Mouse (Mus musculus) liver, embryonic 16.5 days (tissue): ENCODE measurements around the gene Tppp3. TPM values are rescaled to one million over a fixed set of nuclear protein-coding genes. Genes with fewer than 3 reads are reported as not detected.

Experiments used
- ATAC-seq: fragments of 200-750 bp; cut with Nextera tagmentation; 2 replicates; pipeline ENCODE4 v1.8.0; 2017; ENCODE audit warnings: low read depth, mild to moderate bottlenecking, moderate number of reproducible peaks, moderate library complexity
- H3K27ac ChIP-seq: fragments of 300-500 bp; sonication (generic); 2 replicates; pipeline ENCODE4 v1.5.1; 2014; ENCODE audit warnings: mild to moderate bottlenecking, low read length
- H3K27me3 ChIP-seq: fragments of 300-500 bp; sonication (generic); 2 replicates; pipeline ENCODE4 v1.6.1; 2014; ENCODE audit warnings: low read depth, low read length, mixed read lengths; ENCODE audit not compliant: control insufficient read depth, insufficient read depth
- H3K36me3 ChIP-seq: fragments of 300-500 bp; sonication (generic); 2 replicates; pipeline ENCODE4 v1.6.1; 2014; ENCODE audit warnings: mild to moderate bottlenecking; ENCODE audit not compliant: control insufficient read depth, insufficient read depth
- H3K4me1 ChIP-seq: fragments of 300-500 bp; sonication (generic); 2 replicates; pipeline ENCODE4 v1.6.1; 2014; ENCODE audit warnings: low read depth, low read length, mixed read lengths; ENCODE audit not compliant: control insufficient read depth
- H3K4me2 ChIP-seq: fragments of 300-500 bp; sonication (generic); 2 replicates; pipeline ENCODE4 v1.6.1; 2014; ENCODE audit warnings: low read depth, low read length, mixed read lengths
- H3K4me3 ChIP-seq: fragments of 300-500 bp; sonication (generic); 2 replicates; pipeline ENCODE4 v1.5.1; 2014; ENCODE audit warnings: low read depth, mild to moderate bottlenecking, low read length
- H3K9ac ChIP-seq: fragments of 300-500 bp; sonication (generic); 2 replicates; pipeline ENCODE4 v1.6.1; 2014; ENCODE audit warnings: low read depth, low read length
- H3K9me3 ChIP-seq: fragments of 300-500 bp; sonication (generic); replicated peaks from 2 replicates; pipeline ENCODE4 v1.6.1; 2016; ENCODE audit warnings: low read length; ENCODE audit not compliant: control insufficient read depth
- WGBS: fragments of 180-500 bp; shearing (Covaris S2); extraction: QIAGEN DNeasy Blood & Tissue Kit; methylation state at CpG from one replicate; pipeline ENCODE4 v1.1.7; 2014; ENCODE audit not compliant: insufficient replicate concordance; 5-methylcytosine and 5-hydroxymethylcytosine counted together
- polyA plus RNA-seq: library from polyadenylated mRNA; unstranded; fragments of >200 nt; fragmentation: Nextera tagmentation; extraction: Ambion mirVana; gene quantifications from 2 replicates; pipeline ENCODE4 v1.2.1, GENCODE M21; 2015

The Tppp3 gene
- polyA plus RNA-seq, 1 experiment from 2014 or later, result 5.9 TPM

- no peak for ATAC-seq
- Histone ChIP-seq H3K27ac (no peak overlapping the region), H3K4me3 (no peak overlapping the region), H3K36me3 (no peaks in the 10 kb centered on the region), H3K4me2 (no peak overlapping the region), H3K27me3 (peaks cover 12% of the 10 kb centered on the region), H3K4me1 (peaks cover 23% of the 10 kb centered on the region), H3K9ac (no peak overlapping the region), H3K9me3 (no peaks in the 10 kb centered on the region)
- WGBS, result 69% methylated on average over 6 of the region's 6 CpGs
Observed at GRCm38 (mm10) chr8:105466246-105466645, 5.1 kb downstream of the Tppp3 start.

DNA sequence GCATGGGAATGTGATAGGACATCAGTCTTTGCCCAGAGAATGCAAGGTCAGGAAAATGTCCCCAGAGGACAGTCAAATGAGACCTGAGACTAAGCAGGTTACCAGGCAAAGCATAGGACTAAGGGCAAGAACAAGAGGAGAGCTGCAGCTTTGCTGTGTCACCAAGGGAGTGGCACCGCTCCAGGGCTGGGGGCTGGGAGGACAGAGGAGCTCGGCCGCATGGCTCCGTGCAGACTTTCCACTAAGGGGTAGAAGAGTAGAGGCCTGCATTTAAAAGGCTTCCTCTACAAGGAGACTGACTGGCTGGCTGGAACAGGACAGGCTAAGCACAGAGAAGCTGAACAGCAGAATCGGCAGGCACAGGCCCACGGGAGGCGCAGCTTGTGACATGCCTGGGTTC, 6.7 kb downstream of the Tppp3 start:
- Histone ChIP-seq H3K9me3 (no peaks in the 10 kb centered on the region), H3K27me3 (no peaks in the 10 kb centered on the region; the same call in 1 of the 2 replicates), H3K4me2 (no peak overlapping the region), H3K4me3 (no peak overlapping the region), H3K4me1 (peaks cover 6% of the 10 kb centered on the region), H3K9ac (no peak overlapping the region), H3K36me3 (no peaks in the 10 kb centered on the region), H3K27ac (no peak overlapping the region)
- 66% methylated on average over 7 of the region's 7 CpGs for WGBS
- no peak for ATAC-seq

DNA sequence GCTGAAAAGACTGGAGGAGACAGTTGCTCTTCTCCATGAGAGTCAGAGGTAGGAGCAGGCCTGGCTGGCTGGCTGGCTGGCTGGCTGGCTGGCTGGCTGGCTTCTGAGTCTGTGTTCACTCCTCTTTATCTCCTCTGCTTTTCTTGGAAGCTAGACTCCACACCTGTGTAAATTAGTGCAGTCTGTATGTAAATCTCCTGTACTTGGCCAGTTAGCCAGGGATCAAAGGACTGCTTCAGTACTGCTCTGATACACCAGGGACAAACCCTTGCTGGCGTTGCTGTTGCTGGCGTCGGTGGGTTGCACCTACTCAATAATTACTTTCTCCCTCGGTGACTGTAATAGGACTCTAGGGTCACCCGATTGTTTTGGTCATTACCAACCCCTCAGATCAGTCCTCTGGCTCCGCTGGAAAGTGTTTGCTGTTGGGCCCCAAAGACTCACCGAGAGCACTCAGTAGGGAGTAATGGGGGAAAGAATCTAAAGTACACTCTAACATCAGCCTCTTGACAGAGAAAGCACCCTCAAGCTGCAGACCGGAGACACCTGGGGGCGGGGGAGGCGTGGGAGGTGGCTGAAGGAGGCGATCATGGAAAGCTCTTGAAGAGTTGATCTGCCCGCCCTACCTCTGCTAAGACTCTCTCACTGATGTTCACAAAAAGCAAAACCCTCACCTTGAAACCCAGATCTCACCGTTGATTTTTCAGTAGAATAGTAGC, 10.1 kb downstream of the Tppp3 start:
- H3K4me1 ChIP-seq, result no peaks in the 10 kb centered on the region

GRCm38 (mm10) chr8:105455218-105455617, 16.1 kb downstream of the Tppp3 start:
- no peaks in the 10 kb centered on the region for H3K36me3 ChIP-seq
- peak overlapping the region; percentile 28 for H3K4me2 ChIP-seq
- peak overlapping the region; percentile 6; the same call in 1 of the 2 replicates for H3K9ac ChIP-seq
- no peak for ATAC-seq
- no peak overlapping the region for H3K4me3 ChIP-seq
- no peaks in the 10 kb centered on the region; the same call in 1 of the 2 replicates for H3K27me3 ChIP-seq
- H3K27ac ChIP-seq, result no peak overlapping the region
- no peaks in the 10 kb centered on the region for H3K9me3 ChIP-seq
- H3K4me1 ChIP-seq, result peaks cover 7% of the 10 kb centered on the region
- 9% methylated on average over 10 of the region's 10 CpGs for WGBS

More for the DNA sequence above, 10.1 kb downstream of the Tppp3 start:
- Histone ChIP-seq H3K4me2 (no peak overlapping the region), H3K36me3 (no peaks in the 10 kb centered on the region), H3K27me3 (no peaks in the 10 kb centered on the region; the same call in none of the 2 replicates), H3K9ac (no peak overlapping the region), H3K27ac (no peak overlapping the region), H3K4me3 (no peak overlapping the region), H3K9me3 (no peaks in the 10 kb centered on the region)
- 59% methylated on average over 13 of the region's 13 CpGs for WGBS
- no peak for ATAC-seq

DNA sequence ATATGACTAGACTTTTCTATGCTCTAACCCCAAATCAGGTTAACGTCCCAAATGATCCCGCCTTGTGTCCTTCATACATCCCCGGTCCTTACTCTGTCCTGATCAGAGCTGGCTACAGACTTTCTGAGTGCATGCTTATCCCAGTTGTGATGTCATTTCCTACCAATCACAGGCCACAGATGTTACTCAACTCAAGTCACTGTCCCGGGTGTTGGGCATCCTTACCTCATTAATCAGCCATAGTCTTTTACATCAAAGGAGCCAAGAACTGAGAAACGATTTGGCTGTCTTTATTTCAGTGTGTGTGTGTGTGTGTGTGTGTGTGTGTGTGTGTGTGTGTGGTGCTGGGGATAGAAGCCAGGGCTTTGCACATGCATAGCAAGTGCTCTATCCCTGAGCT, 17.2 kb downstream of the Tppp3 start:
- Histone ChIP-seq H3K36me3 (no peaks in the 10 kb centered on the region), H3K4me1 (peaks cover 16% of the 10 kb centered on the region), H3K4me3 (no peak overlapping the region), H3K27me3 (no peaks in the 10 kb centered on the region; the same call in 1 of the 2 replicates), H3K9me3 (no peaks in the 10 kb centered on the region), H3K9ac (no peak overlapping the region), H3K27ac (no peak overlapping the region), H3K4me2 (no peak overlapping the region)
- ATAC-seq, result no peak
- WGBS, result 49% methylated on average over 5 of the region's 5 CpGs

DNA sequence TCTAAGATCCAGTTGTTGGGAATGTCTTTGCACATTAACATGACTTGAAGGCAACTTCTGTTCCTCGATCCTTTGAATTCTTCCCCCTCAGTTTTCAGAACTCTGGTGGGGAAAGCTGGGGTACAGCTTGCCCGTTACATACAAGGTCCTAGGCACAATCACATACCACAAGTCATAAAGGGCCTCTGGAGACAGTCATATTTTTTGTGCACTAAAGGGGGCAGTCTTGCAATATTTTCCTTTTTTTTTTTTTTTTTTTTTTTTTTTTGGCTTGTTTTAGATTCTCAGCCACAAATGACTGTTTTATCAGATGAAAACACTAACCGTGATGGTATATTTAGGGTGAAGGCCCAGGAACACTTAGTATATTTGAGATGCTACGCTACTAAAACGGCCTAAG, 18.0 kb downstream of the Tppp3 start:
- Histone ChIP-seq H3K9me3 (no peaks in the 10 kb centered on the region), H3K4me2 (no peak overlapping the region), H3K27me3 (no peaks in the 10 kb centered on the region; the same call in 1 of the 2 replicates), H3K4me3 (no peak overlapping the region), H3K4me1 (peaks cover 20% of the 10 kb centered on the region), H3K9ac (no peak overlapping the region), H3K27ac (no peak overlapping the region), H3K36me3 (no peaks in the 10 kb centered on the region)
- no peak for ATAC-seq
- WGBS, result 38% methylated on average over 5 of the region's 5 CpGs

DNA sequence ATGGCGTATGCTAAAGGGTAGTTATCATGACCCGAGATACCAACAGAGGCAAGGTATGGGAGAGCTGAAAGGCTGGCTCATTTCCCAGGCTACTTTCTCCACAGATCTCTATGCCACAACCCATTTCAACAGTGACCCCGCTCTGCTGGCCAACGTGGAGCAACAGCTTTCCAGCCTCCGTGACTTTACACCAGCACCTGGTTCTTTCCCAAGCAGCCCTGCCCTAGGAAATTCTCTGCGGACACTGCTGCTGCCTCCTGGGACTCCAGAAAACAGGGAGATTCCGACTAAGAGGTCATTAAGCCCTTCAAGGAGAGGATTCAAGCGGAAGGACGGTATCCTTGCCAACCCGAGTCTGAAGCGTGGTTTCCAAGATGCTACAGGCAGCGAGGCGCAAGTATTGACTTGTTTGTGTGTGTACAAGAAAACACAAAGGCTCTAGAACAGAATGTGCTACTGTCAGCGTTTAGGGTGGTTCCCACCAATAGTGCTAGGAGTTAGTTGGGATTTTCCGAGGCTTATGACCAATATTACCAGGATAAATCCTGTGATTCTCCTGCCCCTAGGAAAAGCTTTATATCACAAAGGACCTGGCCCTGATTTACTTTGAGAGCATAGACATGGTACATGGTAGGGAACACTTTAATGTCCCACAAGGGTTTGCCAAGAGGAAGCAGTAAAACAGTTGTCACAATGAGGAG, 19.3 kb downstream of the Tppp3 start:
- peaks cover 26% of the 10 kb centered on the region for H3K4me1 ChIP-seq
- no peaks in the 10 kb centered on the region; the same call in 1 of the 2 replicates for H3K27me3 ChIP-seq

GRCm38 (mm10) chr8:105450977-105451376, 20.3 kb downstream of the Tppp3 start:
- H3K4me3 ChIP-seq, result no peak overlapping the region
- no peak for ATAC-seq
- 64% methylated on average over 1 of the region's 1 CpGs for WGBS
- H3K27me3 ChIP-seq, result no peaks in the 10 kb centered on the region; the same call in 1 of the 2 replicates
- H3K4me1 ChIP-seq, result peaks cover 30% of the 10 kb centered on the region
- H3K9ac ChIP-seq, result no peak overlapping the region
- H3K27ac ChIP-seq, result no peak overlapping the region
- H3K4me2 ChIP-seq, result no peak overlapping the region
- H3K9me3 ChIP-seq, result no peaks in the 10 kb centered on the region
- no peaks in the 10 kb centered on the region for H3K36me3 ChIP-seq

More for the DNA sequence above, 19.3 kb downstream of the Tppp3 start:
- Histone ChIP-seq H3K9me3 (no peaks in the 10 kb centered on the region), H3K27ac (0 out of 2 replicates have a peak overlapping the region, but pooled peaks have one; percentile 3), H3K4me2 (no peak overlapping the region), H3K9ac (no peak overlapping the region), H3K36me3 (no peaks in the 10 kb centered on the region), H3K4me3 (no peak overlapping the region)
- no peak for ATAC-seq
- 64% methylated on average over 15 of the region's 15 CpGs for WGBS

GRCm38 (mm10) chr8:105448596-105448995, 22.7 kb downstream of the Tppp3 start:
- WGBS, result 29% methylated on average over 5 of the region's 5 CpGs
- peak; percentile 94 for ATAC-seq
- Histone ChIP-seq H3K4me1 (peaks cover 38% of the 10 kb centered on the region), H3K27me3 (no peaks in the 10 kb centered on the region; the same call in 1 of the 2 replicates), H3K9me3 (no peaks in the 10 kb centered on the region), H3K4me3 (0 out of 2 replicates have a peak overlapping the region, but pooled peaks have one; percentile 14), H3K36me3 (no peaks in the 10 kb centered on the region), H3K4me2 (peak overlapping the region; percentile 50), H3K9ac (peak overlapping the region; percentile 43), H3K27ac (peak overlapping the region; percentile 84)
